Mouse (Mus musculus) myocyte (in vitro differentiated cells): Measurements from ENCODE around the gene Fchsd2.

Experiments
- CEBPB ChIP-seq: IDR thresholded peaks from 2 replicates; pipeline ENCODE4 v1.6.1; 2011; ENCODE audit warnings: mild to moderate bottlenecking, moderate library complexity; ENCODE audit not compliant: poor library complexity, insufficient read depth, severe bottlenecking
- E2F4 ChIP-seq: IDR thresholded peaks from one replicate; pipeline ENCODE4 v1.6.1; 2011; ENCODE audit warnings: mild to moderate bottlenecking, control low read depth, moderate library complexity; ENCODE audit not compliant: insufficient read depth
- MAX ChIP-seq: IDR thresholded peaks from one replicate; pipeline ENCODE4 v1.6.1; 2011; ENCODE audit warnings: low read depth, mild to moderate bottlenecking, control low read depth
- POLR2A ChIP-seq: IDR thresholded peaks from one replicate; pipeline ENCODE4 v1.6.1; 2011; ENCODE audit warnings: low read depth, mild to moderate bottlenecking, control low read depth, moderate library complexity; ENCODE audit not compliant: insufficient read length
- POLR2AphosphoS2 ChIP-seq: IDR thresholded peaks from one replicate; pipeline ENCODE4 v1.6.1; 2011; ENCODE audit warnings: low read depth, control low read depth; ENCODE audit not compliant: insufficient read length
- SRF ChIP-seq: IDR thresholded peaks from one replicate; pipeline ENCODE4 v1.6.1; 2011; ENCODE audit warnings: low read depth; ENCODE audit not compliant: control insufficient read depth, insufficient read length
- USF1 ChIP-seq: IDR thresholded peaks from one replicate; pipeline ENCODE4 v1.6.1; 2011; ENCODE audit warnings: low read depth, mild to moderate bottlenecking, control low read depth, moderate library complexity

DNA sequence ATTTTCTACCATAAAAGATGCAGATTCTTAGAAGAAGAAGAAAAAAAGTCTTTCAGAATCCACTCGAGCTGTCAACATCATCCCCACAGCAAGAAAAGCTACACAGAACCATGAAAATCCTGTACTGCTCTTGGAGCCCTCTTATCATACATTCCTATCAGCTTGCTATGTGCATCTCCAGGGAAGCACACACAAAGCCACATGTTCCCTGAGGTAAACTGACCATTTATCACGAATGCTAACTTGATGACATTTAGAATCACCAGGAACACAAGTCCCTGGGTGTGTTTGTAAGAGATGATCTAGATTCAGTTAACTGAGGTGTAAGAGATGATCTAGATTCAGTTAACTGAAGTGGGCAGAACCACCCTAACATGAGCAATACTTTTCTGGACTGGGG is 214.2 kb downstream of the Fchsd2 start:
- TF ChIP-seq POLR2A: no peak
- no peak for TF ChIP-seq MAX
- no peak for TF ChIP-seq SRF
- TF ChIP-seq CEBPB: no peak
- no peak for TF ChIP-seq USF1
- TF ChIP-seq E2F4: no peak
- TF ChIP-seq POLR2AphosphoS2: no peak
